Mouse (Mus musculus) forebrain, embryonic 15.5 days (tissue): Measurements from ENCODE around the gene Cramp1l. TPM values are rescaled to one million over a fixed set of nuclear protein-coding genes. Genes with fewer than 3 reads are reported as not detected.
A peak's percentile ranks its signal among the peaks of the same experiment; 100 is the strongest.

Source experiments
- ATAC-seq: fragments of 200-750 bp; cut with Nextera tagmentation; replicated peaks from 2 replicates; pipeline ENCODE4 v1.8.0; 2017; ENCODE audit warnings: mild to moderate bottlenecking, moderate TSS enrichment, moderate library complexity
- H3K27ac ChIP-seq: fragments of 300-500 bp; sonication (generic); replicated peaks from 2 replicates; pipeline ENCODE4 v1.5.1; 2015; ENCODE audit warnings: mild to moderate bottlenecking, inconsistent platforms
- H3K27me3 ChIP-seq: fragments of 300-500 bp; sonication (generic); 2 replicates; pipeline ENCODE4 v1.6.1; 2015; ENCODE audit warnings: inconsistent platforms
- H3K36me3 ChIP-seq: fragments of 300-500 bp; sonication (generic); 2 replicates; pipeline ENCODE4 v1.6.1; 2015; ENCODE audit warnings: mild to moderate bottlenecking, inconsistent platforms
- H3K4me1 ChIP-seq: fragments of 300-500 bp; sonication (generic); 2 replicates; pipeline ENCODE4 v1.6.1; 2015; ENCODE audit warnings: inconsistent platforms
- H3K4me2 ChIP-seq: fragments of 300-500 bp; sonication (generic); replicated peaks from 2 replicates; pipeline ENCODE4 v1.6.1; 2015; ENCODE audit warnings: mild to moderate bottlenecking, inconsistent platforms
- H3K4me3 ChIP-seq: fragments of 300-500 bp; sonication (generic); 2 replicates; pipeline ENCODE4 v1.5.1; 2015; ENCODE audit warnings: mild to moderate bottlenecking, inconsistent platforms
- H3K9ac ChIP-seq: fragments of 300-500 bp; sonication (generic); replicated peaks from 2 replicates; pipeline ENCODE4 v1.6.1; 2015; ENCODE audit warnings: mild to moderate bottlenecking, inconsistent platforms
- H3K9me3 ChIP-seq: fragments of 300-500 bp; sonication (generic); 2 replicates; pipeline ENCODE4 v1.6.1; 2016; ENCODE audit warnings: inconsistent platforms
- WGBS: fragments of 180-500 bp; shearing (Covaris S2); methylation state at CpG from one replicate; pipeline ENCODE4 v1.1.7; 2015; ENCODE audit warnings: mixed read lengths; 5-methylcytosine and 5-hydroxymethylcytosine counted together
- polyA plus RNA-seq: library from polyadenylated mRNA; unstranded; fragments of >200 nt; fragmentation: Nextera tagmentation; extraction: Ambion mirVana; gene quantifications from 2 replicates; pipeline ENCODE4 v1.2.1, GENCODE M21; 2015

The Cramp1l gene
- polyA plus RNA-seq, 1 experiment from 2014 or later: 7.6 TPM

GRCm38 (mm10) chr17:25014841-25015570, 582 bp downstream of the Cramp1l start:
- peak overlapping the region; percentile 81 for H3K9ac ChIP-seq
- H3K4me2 ChIP-seq: peak overlapping the region; percentile 99
- no peaks in the 10 kb centered on the region for H3K27me3 ChIP-seq
- 0 out of 2 replicates have a peak, but pooled peaks have one; percentile 2 for ATAC-seq
- H3K9me3 ChIP-seq: no peaks in the 10 kb centered on the region
- H3K4me3 ChIP-seq: peak overlapping the region; percentile 91
- peaks cover 16% of the 10 kb centered on the region for H3K36me3 ChIP-seq
- peak overlapping the region; percentile 84 for H3K27ac ChIP-seq
- peaks cover 34% of the 10 kb centered on the region for H3K4me1 ChIP-seq
- WGBS: under 1% methylated on average over 39 of the region's 39 CpGs

DNA sequence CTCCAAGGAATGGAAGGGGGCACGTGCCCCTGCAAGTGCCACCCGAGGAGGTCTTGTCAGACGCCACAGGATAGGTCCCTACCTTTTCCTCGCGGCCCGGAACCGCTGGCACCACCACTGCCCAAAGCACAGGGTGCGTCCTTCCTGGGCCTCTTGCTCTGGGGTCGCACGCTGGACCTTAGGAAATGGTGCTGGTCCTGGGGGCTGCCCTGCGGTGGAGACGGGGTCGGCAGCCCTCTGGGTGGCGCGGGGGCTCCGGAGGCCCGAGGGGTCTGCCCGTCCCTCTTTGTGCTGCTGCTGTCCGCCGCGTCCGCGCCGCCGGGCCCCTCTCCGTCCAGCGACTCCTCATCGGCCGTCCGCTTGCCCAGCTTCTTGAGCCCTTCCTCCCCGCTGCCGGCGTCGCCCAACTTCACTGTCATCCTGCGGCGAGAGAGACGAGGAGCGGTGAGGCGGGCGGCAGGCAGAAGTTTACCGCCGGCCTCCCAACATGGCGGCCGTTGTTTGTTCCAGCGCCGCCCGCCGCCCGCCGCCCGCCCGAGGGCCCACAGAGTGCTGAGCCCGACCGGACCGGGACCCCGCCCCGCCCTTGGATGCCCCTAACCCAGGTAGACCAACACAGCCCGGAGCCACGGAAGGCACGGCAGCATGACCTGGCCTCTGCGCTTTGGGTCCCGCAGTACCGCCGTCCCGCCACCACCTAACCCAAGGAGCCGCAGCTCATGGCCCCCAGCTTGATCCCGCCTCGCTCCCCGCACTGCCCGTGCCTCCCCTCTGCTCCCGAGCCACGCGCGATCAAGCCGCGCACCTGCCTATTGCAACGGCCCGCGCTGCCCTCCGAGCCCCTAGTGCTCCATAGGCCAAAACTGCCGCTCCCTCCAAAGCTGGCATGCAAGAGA, 1.7 kb downstream of the Cramp1l start:
- Histone ChIP-seq H3K27ac (peak overlapping the region; percentile 53), H3K9me3 (no peaks in the 10 kb centered on the region), H3K9ac (peak overlapping the region; percentile 84), H3K27me3 (no peaks in the 10 kb centered on the region), H3K4me2 (peak overlapping the region; percentile 99), H3K36me3 (peaks cover 21% of the 10 kb centered on the region), H3K4me3 (peak overlapping the region; percentile 91), H3K4me1 (peaks cover 34% of the 10 kb centered on the region)
- ATAC-seq: no peak
- under 1% methylated on average over 70 of the region's 81 CpGs for WGBS

DNA sequence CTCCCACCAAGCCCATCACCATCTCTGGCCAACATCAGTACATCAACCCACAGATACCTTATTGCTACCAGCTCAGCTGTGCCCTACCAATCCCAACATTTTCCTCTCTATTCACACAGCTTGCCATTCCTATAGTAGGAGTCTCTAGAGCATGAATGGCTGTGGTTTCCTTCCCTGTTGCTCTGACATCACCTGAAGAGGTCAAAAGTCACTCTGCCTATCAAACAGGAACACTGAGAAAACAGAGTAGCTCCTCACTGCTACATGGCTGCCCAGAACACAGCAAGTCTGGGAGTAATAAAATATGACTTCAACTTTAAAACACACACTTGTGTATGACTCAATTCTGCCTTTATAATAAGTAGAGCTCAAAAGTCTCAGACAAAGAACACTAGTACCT, 8.1 kb downstream of the Cramp1l start:
- H3K4me2 ChIP-seq: no peak overlapping the region
- H3K27ac ChIP-seq: no peak overlapping the region
- no peak overlapping the region for H3K4me3 ChIP-seq
- no peak overlapping the region for H3K9ac ChIP-seq
- peaks cover 35% of the 10 kb centered on the region for H3K36me3 ChIP-seq
- no peak for ATAC-seq
- peaks cover under 1% of the 10 kb centered on the region for H3K4me1 ChIP-seq
- H3K9me3 ChIP-seq: no peaks in the 10 kb centered on the region
- H3K27me3 ChIP-seq: no peaks in the 10 kb centered on the region

GRCm38 (mm10) chr17:25005102-25005501, 10.5 kb downstream of the Cramp1l start:
- Histone ChIP-seq H3K9ac (no peak overlapping the region), H3K4me1 (no peaks in the 10 kb centered on the region), H3K27ac (no peak overlapping the region), H3K4me2 (no peak overlapping the region), H3K36me3 (peaks cover 32% of the 10 kb centered on the region), H3K4me3 (no peak overlapping the region), H3K27me3 (no peaks in the 10 kb centered on the region), H3K9me3 (no peaks in the 10 kb centered on the region)
- WGBS: 97% methylated on average over 3 of the region's 3 CpGs
- no peak for ATAC-seq

GRCm38 (mm10) chr17:24994721-24995120, 20.9 kb downstream of the Cramp1l start:
- 98% methylated on average over 6 of the region's 6 CpGs for WGBS
- H3K9me3 ChIP-seq: no peaks in the 10 kb centered on the region
- no peak overlapping the region for H3K27ac ChIP-seq
- no peaks in the 10 kb centered on the region for H3K27me3 ChIP-seq
- no peak overlapping the region for H3K4me3 ChIP-seq
- H3K4me1 ChIP-seq: no peaks in the 10 kb centered on the region
- no peak for ATAC-seq
- H3K4me2 ChIP-seq: no peak overlapping the region
- H3K9ac ChIP-seq: no peak overlapping the region
- peaks cover 89% of the 10 kb centered on the region for H3K36me3 ChIP-seq

DNA sequence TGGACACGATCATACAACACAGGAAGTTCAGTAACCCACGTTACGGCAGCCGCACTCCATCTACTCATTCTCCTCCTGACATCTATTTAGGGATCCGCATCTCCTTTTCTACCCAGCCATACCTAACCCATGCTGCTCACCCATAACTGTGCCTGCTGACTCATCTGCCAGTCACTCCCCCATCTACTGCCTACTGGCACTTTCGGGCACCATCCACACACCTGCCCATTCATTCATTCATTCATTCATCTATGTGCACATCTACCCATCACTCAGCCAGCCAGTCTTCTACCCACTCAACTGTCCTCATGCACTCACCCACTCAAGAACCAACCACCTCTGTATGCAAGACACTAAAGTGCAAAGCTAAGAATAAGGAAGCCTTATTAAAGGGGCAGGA, 28.4 kb downstream of the Cramp1l start:
- Histone ChIP-seq H3K4me3 (no peak overlapping the region), H3K27ac (no peak overlapping the region), H3K9ac (no peak overlapping the region), H3K36me3 (peaks cover 87% of the 10 kb centered on the region), H3K9me3 (no peaks in the 10 kb centered on the region), H3K27me3 (no peaks in the 10 kb centered on the region), H3K4me1 (no peaks in the 10 kb centered on the region), H3K4me2 (no peak overlapping the region)
- no peak for ATAC-seq
- WGBS: 97% methylated on average over 6 of the region's 6 CpGs

GRCm38 (mm10) chr17:24960852-24961715, 54.5 kb downstream of the Cramp1l start:
- H3K4me3 ChIP-seq: peak overlapping the region; percentile 94
- 15% methylated on average over 21 of the region's 21 CpGs for WGBS
- H3K4me2 ChIP-seq: peak overlapping the region; percentile 55
- H3K27me3 ChIP-seq: no peaks in the 10 kb centered on the region
- H3K4me1 ChIP-seq: peaks cover 18% of the 10 kb centered on the region
- peaks cover 41% of the 10 kb centered on the region for H3K36me3 ChIP-seq
- no peaks in the 10 kb centered on the region for H3K9me3 ChIP-seq
- H3K9ac ChIP-seq: peak overlapping the region; percentile 25; the same call in 1 of the 2 replicates
- H3K27ac ChIP-seq: peak overlapping the region; percentile 51; the same call in 1 of the 2 replicates
- peak; percentile 36; the same call in 1 of the 2 replicates for ATAC-seq

DNA sequence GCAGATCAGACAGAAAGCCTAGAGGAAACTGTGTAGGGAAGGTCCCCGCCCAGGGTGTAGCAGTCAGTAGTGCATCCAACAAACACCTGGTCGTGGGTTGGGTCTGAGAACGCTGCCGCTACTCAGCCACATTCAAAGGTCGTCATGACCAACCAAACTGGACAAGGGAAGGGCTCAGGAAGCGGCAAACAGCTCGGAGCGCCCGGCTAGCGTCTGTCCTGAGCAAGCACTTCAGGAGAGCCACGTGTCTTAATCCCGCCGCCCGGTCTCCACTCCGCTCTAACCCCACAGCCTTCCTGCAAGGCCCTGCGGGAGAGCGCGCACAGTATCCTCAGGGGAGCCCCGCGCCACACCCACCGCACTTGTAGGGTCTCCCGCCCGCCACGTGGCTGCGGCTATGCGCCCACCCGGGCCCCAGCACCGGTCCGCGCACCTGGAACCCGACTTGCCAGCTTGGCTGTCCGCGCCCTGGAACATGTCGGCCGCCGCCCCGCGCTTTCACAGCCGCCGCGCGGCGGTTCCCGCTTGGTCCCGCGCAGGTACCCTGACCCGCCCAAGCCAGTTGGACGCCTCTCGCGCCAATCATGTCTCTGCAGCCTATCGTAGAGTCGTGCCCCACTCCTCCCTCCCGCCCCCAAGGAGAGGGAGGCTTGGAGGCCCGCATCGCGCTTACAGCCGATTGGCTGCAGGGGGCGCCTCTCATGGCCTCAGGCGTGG, 55.3 kb downstream of the Cramp1l start, which contains the start of gene Jpt2:
Gene Jpt2 (minus strand): TSS at position 555 of the 717 bp plus-strand sequence.
- under 1% methylated on average over 59 of the region's 59 CpGs for WGBS
- Histone ChIP-seq H3K4me3 (peak within 1 kb of the TSS; percentile 94), H3K4me2 (peak within 1 kb of the TSS; percentile 55), H3K4me1 (peaks cover 18% of the 10 kb centered on the region), H3K27ac (peak within 1 kb of the TSS; percentile 87), H3K36me3 (peaks cover 41% of the 10 kb centered on the region), H3K9me3 (no peaks in the 10 kb centered on the region), H3K27me3 (no peaks in the 10 kb centered on the region), H3K9ac (peak within 1 kb of the TSS; percentile 90)
- ATAC-seq: peak; percentile 100

DNA sequence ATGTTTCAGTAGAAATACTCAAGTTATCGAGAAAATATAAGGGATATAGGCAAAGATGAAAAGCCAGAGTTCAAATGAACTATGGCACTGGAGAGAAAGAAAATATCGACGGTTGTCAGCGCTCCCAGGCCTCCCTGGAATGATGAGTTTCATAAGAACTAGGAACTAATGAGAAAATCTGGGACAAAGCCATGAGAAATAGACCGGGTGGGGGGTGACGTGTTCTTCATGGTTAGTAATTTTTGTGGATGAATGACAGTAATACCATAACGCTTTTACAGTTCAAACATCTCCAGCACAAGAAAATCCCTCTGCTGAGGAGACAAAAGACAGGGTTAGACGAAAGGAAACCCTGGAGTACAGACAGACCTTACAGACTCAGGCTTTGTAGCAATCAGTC, 56.2 kb downstream of the Cramp1l start:
- H3K9ac ChIP-seq: peak overlapping the region; percentile 90
- peak overlapping the region; percentile 55 for H3K4me2 ChIP-seq
- H3K4me1 ChIP-seq: peaks cover 18% of the 10 kb centered on the region
- H3K27ac ChIP-seq: peak overlapping the region; percentile 87
- no peaks in the 10 kb centered on the region for H3K9me3 ChIP-seq
- ATAC-seq: no peak
- peak overlapping the region; percentile 94 for H3K4me3 ChIP-seq
- H3K36me3 ChIP-seq: peaks cover 41% of the 10 kb centered on the region
- H3K27me3 ChIP-seq: no peaks in the 10 kb centered on the region
- 13% methylated on average over 8 of the region's 8 CpGs for WGBS

DNA sequence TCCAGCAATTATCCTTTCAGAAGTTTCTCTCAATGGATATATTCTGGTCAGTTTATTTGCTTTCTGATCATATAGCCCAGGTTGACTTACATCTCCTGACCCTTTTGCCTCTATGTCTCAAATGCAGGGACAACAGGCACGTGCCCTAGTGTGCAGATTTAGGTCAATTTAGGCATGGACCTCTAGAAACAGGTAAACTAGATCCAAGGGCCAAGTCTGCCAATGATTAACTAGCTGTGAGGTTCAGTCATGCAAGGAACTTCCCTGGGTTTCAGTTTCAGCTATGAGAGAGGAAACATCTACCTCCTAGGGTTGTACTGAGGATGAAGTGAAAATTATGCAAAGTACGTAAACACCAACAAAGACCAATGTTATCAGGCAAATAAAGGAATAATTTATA, 62.3 kb downstream of the Cramp1l start:
- 93% methylated on average over 2 of the region's 2 CpGs for WGBS
- ATAC-seq: no peak
- Histone ChIP-seq H3K27me3 (no peaks in the 10 kb centered on the region), H3K9me3 (no peaks in the 10 kb centered on the region), H3K36me3 (peaks cover 63% of the 10 kb centered on the region), H3K4me1 (no peaks in the 10 kb centered on the region), H3K4me2 (no peak overlapping the region), H3K9ac (no peak overlapping the region), H3K4me3 (no peak overlapping the region), H3K27ac (no peak overlapping the region)

- no peak overlapping the region for H3K4me3 ChIP-seq
Observed at GRCm38 (mm10) chr17:24950671-24951070, 64.9 kb downstream of the Cramp1l start.

More at GRCm38 (mm10) chr17:24950671-24951070, 64.9 kb downstream of the Cramp1l start:
- Histone ChIP-seq H3K4me1 (no peaks in the 10 kb centered on the region), H3K27ac (no peak overlapping the region), H3K36me3 (peaks cover 82% of the 10 kb centered on the region), H3K4me2 (no peak overlapping the region), H3K9me3 (no peaks in the 10 kb centered on the region), H3K27me3 (no peaks in the 10 kb centered on the region), H3K9ac (no peak overlapping the region)
- WGBS: 84% methylated on average over 2 of the region's 2 CpGs
- ATAC-seq: no peak
